Mouse (Mus musculus) yolk sac, embryonic 10.5 days (tissue): ENCODE data around the gene Epdr1.
A peak's percentile ranks its signal among the peaks of the same experiment; 100 is the strongest.

Source experiments
- DNase-seq: peaks from one replicate; pipeline ENCODE4 v3.0.0-alpha.2; 2017; ENCODE audit warnings: low spot score

Gene Epdr1

DNA sequence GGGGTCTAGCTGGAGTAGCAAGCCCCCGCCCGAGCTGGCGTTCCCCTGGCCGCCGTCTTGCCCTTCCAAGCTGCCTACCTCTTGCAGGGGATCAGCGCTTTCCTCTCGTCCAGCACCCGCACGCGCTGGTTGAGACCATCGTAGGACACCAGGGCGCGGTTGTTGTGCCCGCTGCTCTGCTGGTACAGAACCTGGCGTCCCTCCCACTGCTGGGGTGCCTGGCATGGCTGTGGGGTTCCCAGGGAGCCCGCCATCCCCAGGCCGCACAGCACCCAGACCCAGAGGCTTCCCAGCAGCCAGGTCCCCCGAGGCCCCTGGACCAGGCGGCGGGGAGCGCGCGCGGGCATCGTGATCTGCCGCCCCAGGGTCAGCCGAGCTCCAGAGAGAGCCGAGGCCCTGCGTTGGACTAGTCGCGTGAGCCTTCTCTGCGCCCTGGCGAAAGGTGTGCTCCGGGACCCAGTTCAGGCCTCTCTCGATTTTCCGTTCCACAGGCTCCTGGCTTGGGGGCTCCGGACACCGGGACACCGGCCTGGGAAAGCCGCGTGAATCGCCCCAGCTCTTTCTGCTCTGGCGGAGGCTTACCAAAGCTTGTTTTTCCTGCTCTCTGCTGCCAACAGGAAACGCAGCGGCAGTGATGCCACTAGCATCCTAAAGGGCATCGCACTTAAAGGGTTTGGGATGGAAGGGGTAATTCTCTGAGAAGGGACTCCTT, at the start of gene Epdr1:
TSS of gene Epdr1 (minus strand) at position 712 of the 712 bp plus-strand sequence.
- DNase-seq = peak; percentile 47

DNA sequence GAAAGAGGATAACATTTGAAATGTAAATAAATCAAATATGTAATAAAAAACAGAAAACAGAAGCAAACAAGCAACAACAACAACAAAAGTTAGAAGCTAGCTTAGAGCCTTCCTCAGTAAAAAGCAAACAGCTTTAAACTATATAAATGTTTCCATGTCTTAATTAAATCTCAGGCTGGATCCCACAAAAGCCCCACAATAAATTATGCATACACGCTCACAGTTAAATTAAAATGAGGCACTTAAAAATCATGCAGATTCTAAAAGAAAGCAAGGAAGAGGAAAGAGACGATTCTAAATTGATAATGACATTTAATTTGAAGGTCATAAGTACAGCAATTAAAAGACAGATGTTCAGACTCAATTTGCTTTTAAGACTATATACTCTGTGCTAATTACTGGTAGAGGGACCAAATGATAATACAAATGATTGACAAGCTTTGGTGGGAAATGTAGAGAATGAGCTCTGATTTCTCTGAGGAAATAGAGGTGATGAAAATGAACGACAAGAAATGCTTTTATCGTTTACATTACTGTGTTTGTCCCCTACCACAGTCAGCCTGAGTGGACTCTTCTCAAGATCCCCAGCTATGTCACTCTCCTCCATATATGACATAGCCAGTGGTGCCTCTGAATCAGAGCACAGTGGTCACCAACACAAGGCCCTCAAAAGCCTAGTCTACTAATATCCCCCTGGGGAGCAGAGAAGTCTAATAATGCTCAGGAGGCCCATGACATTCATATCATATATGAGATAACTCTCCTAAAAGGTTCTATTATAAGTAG, 48.8 kb upstream of the Epdr1 start:
- no peak for DNase-seq

DNA sequence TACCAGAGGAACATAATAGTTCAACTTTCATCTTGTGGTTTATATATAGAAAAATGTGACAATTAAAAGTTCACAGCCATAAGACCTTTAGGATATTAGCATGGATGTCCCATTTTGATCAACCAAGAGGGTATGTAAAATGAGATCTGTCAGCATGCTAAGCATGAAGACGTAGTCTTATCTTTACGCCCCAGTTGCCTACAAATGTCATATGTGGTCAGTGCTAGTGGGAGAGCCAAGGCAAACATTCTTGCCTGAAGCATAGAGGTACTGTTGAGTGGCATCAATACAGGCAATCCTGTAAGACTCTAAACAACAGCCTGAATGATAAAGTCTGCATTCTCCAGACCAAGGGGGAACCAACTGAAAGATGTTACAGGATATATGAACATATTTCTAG, 32.7 kb upstream of the Epdr1 start:
- no peak for DNase-seq

DNA sequence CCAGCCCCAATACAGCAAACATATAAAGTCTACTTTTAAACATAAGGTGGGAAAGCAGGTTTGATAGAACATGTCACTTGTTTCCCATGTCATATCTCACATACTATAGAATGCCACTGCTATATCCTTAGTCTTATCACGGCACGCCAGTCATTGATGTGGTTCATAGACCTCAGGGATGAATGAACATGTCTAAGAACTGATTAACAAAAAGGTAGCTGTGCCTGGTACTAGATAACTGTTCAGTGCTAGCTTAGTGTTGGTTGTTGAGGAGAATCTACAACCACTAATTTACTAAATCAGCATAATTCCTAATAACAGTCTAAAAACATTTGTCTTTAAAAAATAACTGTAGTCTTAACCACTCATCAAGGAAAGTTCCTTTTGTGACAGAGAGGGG, 30.1 kb upstream of the Epdr1 start:
- no peak for DNase-seq

DNA sequence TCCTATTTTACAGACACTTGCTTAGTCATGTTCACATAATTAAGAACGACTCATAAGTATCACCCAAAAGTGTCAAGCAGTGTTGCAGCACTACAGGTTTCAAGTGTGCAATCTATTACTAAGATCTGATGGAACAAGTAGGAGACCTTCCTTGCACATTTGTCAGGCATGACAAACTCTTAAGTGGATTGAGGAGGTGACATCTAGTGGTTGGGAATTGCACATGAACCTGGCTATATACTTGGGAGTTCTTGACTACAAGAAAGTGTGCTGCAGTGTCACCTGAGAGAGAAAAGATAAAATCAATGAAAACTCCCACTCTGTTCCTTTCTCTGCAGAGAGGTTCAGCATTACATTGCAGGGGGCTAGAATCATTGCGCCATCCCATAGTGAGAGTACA, 24.5 kb upstream of the Epdr1 start:
- DNase-seq = no peak

DNA sequence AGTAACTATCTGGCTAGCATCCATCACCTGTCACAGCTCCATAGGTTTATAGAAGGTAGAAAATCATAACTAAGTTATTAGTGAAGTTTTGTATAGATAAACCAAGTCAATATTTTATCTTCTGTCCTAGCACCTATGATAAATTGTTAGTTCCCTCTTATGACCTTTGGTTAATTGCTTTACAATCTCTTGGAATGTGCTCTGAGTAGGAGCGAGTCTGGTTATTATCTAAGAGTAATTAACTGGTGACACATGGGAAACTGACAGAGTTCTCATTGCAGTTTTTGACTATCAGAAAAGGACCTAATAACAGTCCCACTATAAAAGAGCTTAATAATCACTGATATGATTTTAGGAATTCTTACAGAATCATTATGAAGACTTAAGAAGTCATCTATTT, 23.8 kb upstream of the Epdr1 start:
- no peak for DNase-seq

DNA sequence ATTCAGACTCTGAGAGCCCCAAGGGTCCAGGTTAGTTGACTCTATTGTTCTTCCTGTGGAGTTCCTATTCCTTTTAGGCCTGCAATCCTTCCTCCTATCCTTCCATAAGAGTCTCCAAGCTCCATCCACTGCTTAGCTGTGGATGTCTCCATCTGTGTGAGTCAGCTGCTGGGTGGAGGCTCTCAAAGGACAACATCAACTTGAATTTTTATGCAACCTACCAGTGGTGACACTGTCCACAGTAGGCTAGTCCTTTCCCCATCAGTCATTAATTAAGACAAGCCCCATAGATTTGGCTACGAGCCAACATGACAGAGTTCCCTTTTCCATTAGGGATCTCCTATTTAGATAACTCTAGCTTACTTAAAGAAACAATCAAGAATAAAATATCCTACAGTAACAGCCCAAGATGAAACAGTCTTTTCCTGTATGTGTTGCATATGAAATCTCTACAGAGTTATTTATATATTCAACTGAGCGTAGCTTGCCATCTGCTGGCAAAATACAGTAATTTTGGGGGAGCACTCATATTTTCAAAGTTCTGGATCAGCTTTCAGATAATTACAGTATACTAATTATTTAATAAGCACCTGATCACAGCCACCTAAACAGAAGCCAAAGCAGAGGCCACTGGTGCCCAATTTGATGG, 20.6 kb upstream of the Epdr1 start:
- DNase-seq = no peak

DNA sequence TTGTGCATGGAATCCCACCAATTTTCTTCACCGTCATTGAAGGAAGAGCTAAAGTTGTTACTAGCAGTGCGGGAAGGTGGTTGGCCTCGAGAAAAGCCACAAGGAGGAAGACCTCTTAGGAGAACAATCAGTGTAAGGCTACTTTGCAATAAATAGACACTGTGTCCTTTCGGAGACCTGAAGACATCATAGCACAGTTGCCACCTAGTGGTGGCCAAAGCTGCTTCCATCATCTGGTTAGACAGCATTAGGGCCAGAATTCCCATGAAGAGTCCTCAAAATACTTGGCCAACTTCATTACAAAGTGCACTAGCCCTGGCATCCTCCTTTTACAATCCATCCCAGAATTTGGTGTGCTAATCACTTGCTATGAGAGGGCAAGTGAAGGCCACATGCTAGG, 16.4 kb upstream of the Epdr1 start:
- DNase-seq = no peak

DNA sequence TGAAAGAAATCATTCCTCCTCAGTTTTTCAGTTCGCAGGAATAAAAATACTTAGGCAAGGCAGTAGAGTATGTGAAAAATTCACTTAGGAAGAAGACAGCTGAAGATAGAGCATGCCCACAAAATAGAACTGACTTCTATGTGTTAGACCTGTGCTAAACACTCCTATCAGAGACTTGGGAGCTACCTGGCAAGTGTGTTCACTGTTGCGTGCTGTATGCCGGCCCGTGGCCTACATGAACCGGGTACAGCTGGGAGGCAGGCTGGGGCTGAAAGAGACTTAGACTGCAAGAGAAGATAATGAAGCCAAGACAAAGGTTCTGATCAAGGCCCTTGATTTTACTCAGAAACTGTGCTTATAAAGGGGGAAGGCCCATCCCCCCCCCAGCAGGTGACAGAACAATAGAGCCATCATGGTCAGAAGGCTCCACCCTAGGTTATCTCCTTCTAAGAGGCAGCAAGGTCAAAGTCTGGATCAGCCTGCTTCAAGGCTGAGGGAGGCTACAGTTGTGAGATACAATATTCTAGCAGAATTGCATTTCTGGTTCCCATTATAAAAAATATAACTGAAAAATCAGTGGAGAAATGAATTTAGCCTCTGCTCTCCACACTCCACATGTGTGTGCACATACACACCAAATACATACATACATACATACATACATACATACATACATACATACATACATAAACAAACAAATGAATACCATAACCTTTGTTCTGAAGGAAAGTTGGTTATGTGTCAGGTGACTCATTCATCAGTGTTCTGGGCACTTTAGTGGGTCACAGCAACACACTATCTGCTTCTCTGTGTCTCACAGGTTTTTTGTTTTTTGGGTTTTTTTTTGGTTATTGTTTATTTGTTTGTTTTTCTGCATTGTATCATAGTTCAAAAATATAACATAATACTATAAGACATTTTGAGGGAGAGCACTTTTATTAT, 11.3 kb upstream of the Epdr1 start:
- no peak for DNase-seq

DNA sequence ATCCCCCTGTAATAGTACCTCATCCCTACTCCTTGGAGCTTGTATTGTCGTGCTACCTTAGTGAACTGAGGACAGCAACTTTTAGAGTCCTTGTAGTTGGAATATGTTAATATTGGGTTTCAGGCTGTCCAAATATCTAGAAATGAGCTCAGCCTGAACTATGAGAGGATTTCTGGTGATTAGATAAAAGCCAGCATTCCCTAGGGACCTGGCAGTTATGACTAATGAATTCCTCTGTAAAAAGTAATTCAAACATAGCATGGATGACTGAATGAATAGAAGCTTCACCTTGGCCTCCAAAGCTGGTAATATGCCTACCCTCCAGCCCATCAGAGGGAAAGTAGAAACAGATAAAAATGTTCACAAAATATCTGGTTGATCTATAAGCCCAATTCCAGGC, 6.7 kb upstream of the Epdr1 start:
- DNase-seq = no peak

DNA sequence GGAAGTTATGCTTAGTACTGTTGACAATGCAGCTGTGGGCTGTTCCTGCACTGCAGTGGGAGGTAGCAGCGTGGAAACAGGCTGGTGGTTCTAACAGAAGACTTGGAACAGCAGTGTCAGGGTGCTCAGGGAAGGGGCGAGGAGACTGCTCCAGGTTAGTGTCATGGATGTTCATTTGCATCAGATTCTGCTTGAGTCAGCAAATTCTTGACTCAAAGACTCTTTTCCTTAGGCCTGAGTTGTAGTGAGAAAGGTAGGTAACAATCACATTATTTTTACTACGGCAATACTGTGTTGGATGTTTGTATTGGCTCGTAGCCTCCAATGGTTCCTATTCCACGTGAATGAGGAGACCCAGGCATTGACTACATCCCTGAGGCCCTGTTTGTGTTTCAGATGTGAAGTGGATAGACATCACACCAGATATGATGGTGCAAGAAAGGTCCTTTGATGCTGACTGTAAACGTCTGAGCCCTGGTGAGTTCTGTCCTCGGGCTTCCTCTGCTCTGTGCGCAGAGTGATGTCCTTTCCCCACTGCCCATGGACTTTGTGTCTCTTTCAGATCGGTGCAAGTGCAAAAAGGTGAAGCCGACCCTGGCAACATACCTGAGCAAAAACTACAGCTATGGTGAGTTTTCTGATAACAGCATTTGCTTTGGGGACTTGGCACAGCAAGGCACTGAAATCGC, 5.0 kb upstream of the Epdr1 start:
- DNase-seq = no peak

DNA sequence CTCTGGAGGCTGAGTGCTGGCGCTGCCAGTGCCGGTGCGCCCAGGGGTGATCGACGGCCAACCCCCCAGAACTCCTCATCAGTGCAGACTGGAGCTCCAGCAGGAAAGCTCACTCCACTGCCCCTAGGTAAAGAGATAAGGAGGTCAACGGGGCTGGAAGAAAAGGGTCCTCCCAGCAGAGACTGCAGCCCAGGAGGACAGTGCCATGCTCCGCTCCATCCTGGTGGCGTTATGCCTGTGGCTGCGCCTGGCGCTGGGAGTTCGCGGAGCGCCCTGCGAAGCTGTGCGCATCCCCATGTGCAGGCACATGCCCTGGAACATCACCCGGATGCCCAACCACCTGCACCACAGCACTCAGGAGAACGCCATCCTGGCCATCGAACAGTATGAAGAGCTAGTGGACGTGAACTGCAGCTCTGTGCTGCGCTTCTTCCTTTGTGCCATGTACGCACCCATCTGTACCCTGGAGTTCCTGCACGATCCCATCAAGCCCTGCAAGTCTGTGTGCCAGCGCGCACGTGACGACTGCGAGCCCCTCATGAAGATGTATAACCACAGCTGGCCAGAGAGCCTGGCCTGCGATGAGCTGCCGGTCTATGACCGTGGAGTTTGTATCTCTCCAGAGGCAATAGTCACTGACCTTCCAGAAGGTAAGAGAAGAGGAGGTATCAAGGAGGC, 3.6 kb upstream of the Epdr1 start:
- DNase-seq = no peak

DNA sequence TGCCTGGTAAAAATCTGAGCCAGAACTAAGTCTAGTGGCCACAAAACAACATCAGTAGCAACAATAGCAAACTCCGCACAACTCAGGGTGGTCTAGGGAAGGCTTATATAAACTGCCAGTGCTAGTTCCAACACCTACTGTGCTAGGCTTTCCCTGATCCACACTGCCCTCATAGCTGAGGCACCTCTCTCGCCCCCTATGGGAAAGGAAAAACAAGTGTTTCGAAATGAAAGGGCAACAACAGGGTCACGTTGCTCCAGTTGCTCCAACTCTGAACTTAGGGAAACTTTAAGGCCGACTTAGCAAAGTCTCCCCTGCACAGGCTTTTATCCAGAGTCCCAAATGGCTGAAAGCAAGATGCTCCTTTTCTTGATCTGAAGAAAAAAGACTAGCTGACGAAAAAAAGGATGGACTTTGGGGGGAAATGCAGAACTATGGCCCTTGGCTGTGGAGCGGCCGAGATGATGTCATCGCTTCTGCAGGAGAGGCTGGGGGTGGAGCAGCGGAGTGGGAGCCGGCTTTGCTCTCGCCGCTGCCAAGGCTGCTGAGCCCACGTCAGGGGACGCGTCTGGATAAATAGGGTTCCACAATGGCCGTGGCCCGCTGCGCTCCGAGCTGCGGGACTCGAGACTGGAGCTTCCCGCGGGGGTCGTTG, 3.0 kb upstream of the Epdr1 start, which contains the start of gene Sfrp4:
TSS of gene Sfrp4 (plus strand) at position 532 of the 655 bp plus-strand sequence.
- DNase-seq = peak; percentile 42

DNA sequence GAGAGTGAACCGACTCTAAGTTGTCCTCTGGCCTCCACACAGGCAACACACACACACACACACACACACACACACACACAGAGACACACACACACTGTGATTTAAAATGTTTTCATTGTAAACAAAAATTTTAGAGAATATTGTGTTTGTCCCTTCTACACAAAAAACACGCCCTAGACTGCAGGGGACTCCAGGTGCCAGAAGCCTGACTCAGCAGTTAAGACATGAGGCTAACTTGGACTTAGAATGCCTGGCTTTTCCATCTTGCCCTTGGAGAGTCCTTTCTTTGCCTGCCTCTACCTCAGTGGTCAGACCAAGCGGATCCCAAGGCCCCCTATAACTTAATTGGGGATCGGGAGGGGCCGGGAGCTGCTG, 899 bp downstream of the Epdr1 start:
- no peak for DNase-seq

DNA sequence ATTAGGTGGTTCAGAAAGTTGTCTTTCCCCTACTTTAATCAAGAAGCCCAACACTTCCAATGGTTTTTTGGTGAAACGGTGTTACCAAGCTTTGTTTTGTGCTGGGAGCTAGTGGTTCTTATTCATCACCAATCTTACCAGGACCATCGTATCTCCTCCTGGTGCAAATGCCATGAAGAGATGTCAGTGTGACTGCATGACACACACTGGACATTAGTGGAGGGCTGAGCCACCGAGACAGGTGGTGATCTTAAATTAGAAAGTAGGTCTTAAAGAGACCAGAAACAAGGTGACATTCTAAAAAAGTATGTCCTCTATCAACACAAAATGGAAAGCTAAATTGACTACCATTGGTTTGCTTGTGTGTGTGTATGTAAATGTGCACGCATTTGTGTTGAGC, 1.6 kb downstream of the Epdr1 start:
- no peak for DNase-seq

DNA sequence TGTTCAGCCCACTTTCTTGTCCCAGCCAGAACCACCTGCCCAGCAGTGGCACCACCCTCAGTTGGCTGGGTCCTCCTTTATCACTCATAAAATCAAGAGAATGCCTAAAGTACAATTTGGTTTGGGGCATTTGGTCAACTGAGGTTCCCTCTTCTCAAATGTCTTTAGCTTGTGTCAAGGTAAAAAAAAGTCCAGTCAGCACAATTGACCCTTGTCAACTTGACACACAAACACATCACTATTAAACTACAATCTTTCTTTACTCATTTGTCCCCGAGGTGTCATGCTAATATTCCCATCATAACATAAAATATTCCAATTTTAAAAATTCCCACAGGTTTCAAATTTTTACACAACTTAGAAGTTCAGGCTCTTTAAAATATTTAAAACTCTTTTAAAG, 5.4 kb downstream of the Epdr1 start:
- DNase-seq = no peak

DNA sequence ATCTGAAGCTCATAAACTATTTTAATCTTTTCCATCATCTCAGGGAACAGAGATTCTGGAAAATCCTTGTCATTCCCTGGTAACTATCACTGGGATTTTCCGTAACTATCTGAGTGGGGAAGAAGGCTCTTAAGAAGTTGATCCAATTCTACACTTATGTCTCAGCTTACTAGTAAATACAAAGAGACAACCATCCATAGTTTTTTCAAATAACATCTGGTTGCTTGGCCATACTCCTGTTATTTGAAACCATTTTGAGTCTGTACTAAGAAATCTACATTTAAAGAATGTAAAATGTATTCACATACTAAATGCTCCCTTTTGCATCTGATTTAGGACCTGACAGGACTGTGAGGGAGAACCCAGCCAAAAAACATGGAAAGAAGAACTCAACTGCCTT, 6.3 kb downstream of the Epdr1 start:
- DNase-seq = no peak

DNA sequence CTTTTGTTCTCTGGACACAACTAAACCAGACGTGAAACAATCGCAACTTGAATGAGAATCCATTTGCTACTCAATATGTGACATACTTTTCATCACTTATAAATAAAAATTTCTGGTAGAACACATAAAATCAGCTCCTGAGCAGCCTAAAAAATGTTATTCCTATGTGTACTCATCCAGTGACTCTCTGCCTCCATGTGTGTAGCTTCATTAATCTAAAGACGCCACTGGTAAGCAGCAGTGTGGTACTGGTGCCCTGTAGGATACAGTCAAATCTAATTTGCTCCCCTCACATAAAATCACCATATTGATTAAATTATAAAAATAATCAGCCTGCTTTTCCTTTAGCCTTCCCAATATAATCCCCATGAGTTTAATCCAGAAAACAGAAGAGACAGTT, 6.8 kb downstream of the Epdr1 start:
- DNase-seq = no peak

DNA sequence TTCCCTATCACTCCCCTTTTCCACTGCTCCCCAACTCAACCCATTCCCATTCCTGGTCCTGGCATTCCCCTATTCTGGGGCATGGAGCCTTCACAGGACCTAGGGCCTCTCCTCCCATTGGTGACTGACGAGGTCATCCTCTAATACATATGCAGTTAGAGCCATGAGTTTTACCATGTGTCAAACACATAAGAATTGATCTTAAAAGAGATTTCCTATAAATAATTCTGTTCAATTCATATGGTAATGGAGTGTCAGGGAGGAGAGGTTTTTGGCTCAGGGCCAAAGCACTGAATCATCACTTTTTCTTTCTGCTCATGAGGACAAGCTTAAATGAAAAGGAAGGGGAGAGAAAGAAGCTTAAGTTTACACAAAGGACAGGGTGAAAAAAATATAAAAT, 7.4 kb downstream of the Epdr1 start:
- DNase-seq = no peak

DNA sequence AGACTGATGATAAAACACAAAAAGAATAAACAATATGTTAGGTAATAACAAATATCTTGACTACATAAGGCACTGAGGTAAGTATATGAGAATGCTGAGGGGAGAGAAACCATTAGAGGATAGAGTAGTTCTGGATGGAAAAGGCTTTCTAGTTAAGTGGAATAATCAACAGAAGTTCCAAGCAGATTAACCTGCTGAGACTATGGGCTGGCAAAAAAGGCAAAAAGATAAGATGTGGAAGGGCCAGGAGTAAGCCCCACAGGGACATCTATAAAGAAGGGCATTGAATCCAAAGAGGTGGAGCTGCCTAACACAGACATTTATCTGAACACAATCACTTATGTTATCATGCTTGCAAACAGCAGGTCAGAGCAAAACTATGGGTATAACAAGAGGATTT, 11.6 kb downstream of the Epdr1 start:
- no peak for DNase-seq
